Mouse (Mus musculus) cerebellum, adult 8-10 months (tissue): ENCODE measurements at regions not wholly inside any gene's neighbourhood (a gene's known extent, or its start where the extent isn't known, plus 50 kb on each side); places are given as distances from the start of the nearest gene placed in this dataset.

Source experiments
- DNase-seq: peaks from one replicate; pipeline ENCODE4 v3.0.0; 2022

DNA sequence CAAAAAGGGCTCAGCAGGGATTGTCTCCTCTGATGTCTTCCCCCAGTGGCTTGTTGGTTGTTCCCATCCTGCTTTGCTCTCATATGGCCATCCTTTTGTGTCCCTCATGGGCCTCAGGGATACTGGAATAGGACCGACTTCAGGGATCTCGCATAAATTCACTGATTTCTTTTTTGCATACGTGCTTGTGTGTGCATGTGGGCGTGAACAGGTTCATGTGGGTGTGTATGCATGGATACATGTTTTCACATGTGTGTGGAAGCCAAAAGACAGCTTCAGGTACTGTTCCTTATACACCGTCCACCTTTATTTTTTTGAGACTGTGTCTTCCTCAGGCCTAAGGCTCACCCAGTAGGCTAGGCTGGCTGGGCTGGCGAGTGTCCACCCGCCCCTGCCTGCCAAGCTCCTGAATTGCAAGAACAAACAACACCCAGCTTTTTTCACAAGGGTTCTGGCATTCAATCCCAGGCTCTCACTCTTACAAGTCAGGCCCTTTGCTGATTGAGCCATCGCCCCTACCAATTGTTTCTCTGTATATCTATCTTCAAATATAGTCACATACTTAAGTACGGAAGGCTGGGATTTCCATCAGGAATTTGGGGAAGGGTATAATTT is 127.0 kb upstream of the Hmgn3 start:
- no peak for DNase-seq

DNA sequence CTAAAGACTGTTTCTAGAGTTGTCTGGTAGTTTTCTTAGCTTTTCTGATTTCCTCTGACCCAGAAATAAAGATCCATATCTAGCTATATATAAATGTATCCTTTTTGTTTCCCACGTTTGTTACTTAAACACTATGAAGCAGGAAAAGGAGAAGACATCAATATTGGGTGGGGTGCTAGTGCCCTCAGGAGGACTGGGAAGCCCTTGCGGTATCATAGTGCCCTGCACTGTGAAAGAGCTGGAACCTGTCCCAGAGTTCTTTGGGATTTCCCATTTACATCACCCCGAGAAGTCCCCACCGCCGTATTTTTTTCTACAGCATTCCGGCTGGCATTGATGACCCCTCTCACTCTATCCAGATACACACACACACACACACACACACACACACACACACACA is 119.3 kb upstream of the Hmgn3 start:
- no peak for DNase-seq

GRCm38 (mm10) chr9:83259511-83259910 is 113.0 kb upstream of the Hmgn3 start:
- no peak for DNase-seq

DNA sequence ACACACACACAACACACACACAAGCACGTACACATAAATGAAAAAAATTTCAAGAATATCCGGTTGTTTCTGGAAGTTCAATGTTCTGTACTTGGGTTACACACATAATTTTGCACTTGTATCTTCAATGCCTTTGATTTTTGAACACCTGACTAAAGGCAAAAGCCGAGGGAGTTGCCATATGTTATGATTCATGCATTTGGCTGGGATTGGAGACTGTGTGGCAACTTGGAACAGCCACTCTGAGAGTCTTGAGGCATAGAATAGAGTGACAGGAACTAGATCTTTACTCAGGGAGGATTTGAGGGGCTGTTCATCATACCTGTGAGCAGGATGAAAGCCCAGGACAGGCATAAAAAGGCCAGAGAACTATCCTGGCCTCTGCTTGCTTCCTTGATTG is 112.5 kb upstream of the Hmgn3 start:
- DNase-seq, result no peak

- DNase-seq, result no peak
Observed at GRCm38 (mm10) chr9:83258476-83258875, 112.0 kb upstream of the Hmgn3 start.

- DNase-seq, result no peak
Observed at GRCm38 (mm10) chr9:83254356-83254755, 107.9 kb upstream of the Hmgn3 start.

- no peak for DNase-seq
Observed at GRCm38 (mm10) chr9:83253789-83254188, 107.3 kb upstream of the Hmgn3 start.

DNA sequence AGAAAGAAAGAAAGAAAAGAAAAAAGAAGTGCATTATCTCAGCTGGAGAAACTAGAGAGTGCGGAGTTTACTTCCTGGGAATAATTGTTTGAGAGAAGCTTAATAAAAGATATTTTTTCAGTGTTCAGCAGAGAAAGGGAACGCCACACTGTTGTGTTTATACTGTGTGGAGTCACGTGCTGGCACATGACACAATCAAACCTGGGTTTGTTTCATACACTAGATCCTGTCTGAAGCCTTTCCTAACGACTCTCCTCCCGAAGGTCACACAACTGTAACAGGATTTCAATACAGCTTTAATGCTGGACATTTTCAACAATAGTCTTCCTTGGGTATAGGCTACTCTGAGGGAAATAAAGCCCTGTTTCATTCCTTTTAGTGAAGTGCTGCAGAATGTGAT is 105.3 kb upstream of the Hmgn3 start:
- no peak for DNase-seq

DNA sequence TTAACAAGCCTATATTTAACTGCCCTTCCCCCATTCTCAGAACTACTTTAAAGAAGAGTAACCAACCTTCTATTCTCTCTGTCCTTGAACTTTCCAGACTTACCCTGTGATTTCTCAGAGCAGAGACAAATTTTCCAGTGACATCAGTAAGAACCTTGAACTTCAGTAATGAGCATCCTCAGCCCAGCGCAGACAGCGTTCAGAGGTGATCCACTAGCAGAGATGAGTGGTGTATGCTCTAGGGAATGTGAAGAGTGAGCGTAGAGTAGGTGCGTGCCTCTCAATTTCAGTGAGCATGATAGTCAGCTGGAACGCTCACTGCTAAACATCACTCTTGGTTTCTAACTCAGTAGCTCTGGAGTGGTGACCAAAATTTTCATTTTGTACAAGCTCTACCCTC is 103.4 kb upstream of the Hmgn3 start:
- DNase-seq, result no peak

- DNase-seq, result no peak
Observed at GRCm38 (mm10) chr9:83248164-83248730, 101.8 kb upstream of the Hmgn3 start.

DNA sequence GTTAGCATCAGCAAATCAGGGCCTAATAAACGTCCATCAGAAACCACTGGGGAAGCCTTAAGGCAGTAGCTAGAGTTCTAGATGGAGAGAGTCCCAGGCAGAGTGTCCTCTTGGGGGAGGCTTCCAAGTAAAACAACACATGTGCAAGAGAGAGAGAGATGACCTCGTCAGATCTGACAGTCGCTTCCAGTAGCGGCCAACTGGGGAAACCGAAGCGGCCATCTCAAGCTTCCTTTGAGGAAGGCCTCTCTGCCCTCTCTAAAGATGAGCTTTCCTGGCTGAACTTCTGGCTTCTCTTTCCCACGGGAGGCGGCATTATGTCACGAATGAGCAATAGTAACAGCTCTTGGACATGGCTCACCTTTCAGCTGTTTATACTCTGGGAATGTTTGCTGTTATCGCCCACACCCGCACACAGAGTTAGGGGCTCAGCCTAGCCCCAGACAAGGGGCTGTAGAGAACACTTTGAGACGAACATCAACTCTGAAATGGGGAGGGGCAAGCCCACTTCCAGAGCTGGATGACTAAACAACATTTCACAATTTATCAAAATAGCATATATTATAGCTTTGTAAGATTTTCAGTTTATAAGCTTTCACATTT is 100.7 kb upstream of the Hmgn3 start:
- DNase-seq, result no peak

GRCm38 (mm10) chr9:83241119-83241518 is 94.6 kb upstream of the Hmgn3 start:
- DNase-seq, result no peak

GRCm38 (mm10) chr9:83239097-83239496 is 92.6 kb upstream of the Hmgn3 start:
- no peak for DNase-seq

- no peak for DNase-seq
Observed at GRCm38 (mm10) chr9:83221866-83222265, 75.4 kb upstream of the Hmgn3 start.

DNA sequence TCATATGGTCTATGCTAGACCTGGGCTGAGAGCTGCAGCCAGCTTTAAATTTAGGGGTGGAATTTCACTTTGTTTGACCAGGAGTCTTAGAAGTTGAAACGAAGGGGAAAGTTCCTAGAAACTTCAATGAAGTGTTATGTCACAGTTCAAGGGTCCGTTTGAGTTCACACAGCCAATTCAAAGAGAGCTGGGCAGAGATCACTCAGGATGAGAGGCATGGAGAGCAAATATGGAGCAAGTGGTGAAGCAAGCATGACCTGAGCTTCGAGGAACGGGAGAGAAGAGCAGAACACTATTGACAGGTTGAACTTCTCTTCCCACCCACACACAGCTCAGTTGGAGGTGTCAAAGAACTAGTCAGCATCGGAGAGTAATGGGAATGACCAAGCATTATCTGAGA is 56.1 kb upstream of the Hmgn3 start:
- DNase-seq, result no peak

DNA sequence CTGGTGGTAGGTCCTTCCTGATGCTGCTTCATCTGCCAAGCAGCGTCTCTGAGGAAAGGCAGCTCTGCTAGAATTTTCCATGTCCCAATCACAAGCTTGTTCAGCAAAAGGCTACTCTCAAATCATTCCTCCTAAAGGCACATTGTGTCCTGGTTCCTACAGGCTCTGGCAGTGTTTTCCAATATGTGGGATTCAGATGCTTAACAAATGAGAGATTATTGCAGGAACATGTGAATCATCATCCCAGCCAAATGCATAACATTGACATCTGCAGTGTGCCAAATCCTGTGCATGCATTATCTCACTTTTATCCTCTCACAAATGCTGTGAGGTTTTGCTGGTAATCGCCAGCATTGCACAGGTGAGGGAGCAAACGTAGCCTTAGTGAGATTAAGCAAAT is 53.3 kb upstream of the Hmgn3 start:
- DNase-seq, result no peak

DNA sequence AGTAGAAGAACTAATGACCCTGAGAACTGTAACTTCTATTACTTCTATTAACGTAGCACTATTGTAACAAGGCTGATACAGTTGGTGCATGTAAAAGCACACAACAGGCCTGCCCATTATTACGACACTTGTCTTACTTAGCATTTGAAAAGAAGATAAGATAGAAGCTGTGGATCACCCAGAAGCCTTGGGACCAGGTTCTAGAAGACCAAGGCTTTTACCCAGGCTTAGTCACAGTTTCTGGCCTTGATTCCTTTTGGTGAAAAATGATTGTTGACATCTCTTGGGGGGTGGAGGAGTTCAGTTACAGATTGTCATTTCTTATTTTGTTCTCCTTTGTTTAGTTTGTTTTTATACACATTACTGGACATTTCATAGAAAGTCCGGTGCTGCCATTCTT is 52.7 kb upstream of the Hmgn3 start:
- DNase-seq, result no peak

DNA sequence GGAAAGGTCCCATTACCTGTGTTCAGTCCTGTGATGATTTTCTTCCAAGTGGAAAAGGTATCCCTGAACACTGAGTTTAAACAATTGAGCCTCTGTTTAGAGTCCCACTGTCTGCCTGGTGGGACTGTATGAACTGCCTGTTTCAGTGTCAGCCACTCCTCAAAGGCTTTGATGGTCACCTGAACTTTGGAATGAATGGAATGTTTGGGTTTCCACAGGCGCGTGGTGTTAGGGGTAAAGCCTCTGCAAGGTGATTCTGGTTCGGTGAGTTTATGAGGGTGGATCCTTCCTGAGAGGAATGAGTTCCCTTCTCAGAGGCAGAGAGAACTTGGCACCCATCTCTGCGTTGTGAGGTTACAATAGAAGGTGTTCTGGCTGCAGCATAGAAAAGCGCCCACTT is 50.5 kb upstream of the Hmgn3 start:
- no peak for DNase-seq
